Mouse (Mus musculus) neural tube, embryonic 13.5 days (tissue): Measurements from ENCODE around the gene Atp1a2. TPM values are rescaled to one million over a fixed set of nuclear protein-coding genes. Genes with fewer than 3 reads are reported as not detected.

ENCODE experiments used
- ATAC-seq: fragments of 200-750 bp; cut with Nextera tagmentation; 2 replicates; pipeline ENCODE4 v1.8.0; 2017; ENCODE audit warnings: low read depth, mild to moderate bottlenecking, moderate TSS enrichment, moderate library complexity
- H3K27ac ChIP-seq: fragments of 300-500 bp; sonication (generic); replicated peaks from 2 replicates; pipeline ENCODE4 v1.5.1; 2015; ENCODE audit warnings: moderate library complexity, mild to moderate bottlenecking, inconsistent platforms
- H3K27me3 ChIP-seq: fragments of 300-500 bp; sonication (generic); 2 replicates; pipeline ENCODE4 v1.6.1; 2015; ENCODE audit warnings: mild to moderate bottlenecking, inconsistent platforms
- H3K36me3 ChIP-seq: fragments of 300-500 bp; sonication (generic); 2 replicates; pipeline ENCODE4 v1.6.1; 2015; ENCODE audit warnings: mild to moderate bottlenecking, inconsistent platforms
- H3K4me1 ChIP-seq: fragments of 300-500 bp; sonication (generic); replicated peaks from 2 replicates; pipeline ENCODE4 v1.6.1; 2015; ENCODE audit warnings: inconsistent platforms
- H3K4me2 ChIP-seq: fragments of 300-500 bp; sonication (generic); 2 replicates; pipeline ENCODE4 v1.6.1; 2015; ENCODE audit warnings: inconsistent platforms, mild to moderate bottlenecking, moderate library complexity
- H3K4me3 ChIP-seq: fragments of 300-500 bp; sonication (generic); 2 replicates; pipeline ENCODE4 v1.5.1; 2015; ENCODE audit warnings: mild to moderate bottlenecking, inconsistent platforms
- H3K9ac ChIP-seq: fragments of 300-500 bp; sonication (generic); 2 replicates; pipeline ENCODE4 v1.6.1; 2015; ENCODE audit warnings: moderate library complexity, mild to moderate bottlenecking, inconsistent platforms
- H3K9me3 ChIP-seq: fragments of 300-500 bp; sonication (generic); 2 replicates; pipeline ENCODE4 v1.6.1; 2016; ENCODE audit warnings: inconsistent platforms
- WGBS: fragments of 180-500 bp; shearing (Covaris S2); methylation state at CpG from one replicate; pipeline ENCODE4 v1.1.7; 2015; 5-methylcytosine and 5-hydroxymethylcytosine counted together
- polyA plus RNA-seq: library from polyadenylated mRNA; unstranded; fragments of >200 nt; fragmentation: Nextera tagmentation; extraction: Ambion mirVana; gene quantifications from 2 replicates; pipeline ENCODE4 v1.2.1, GENCODE M21; 2015

The Atp1a2 gene
- polyA plus RNA-seq, 1 experiment from 2014 or later: 40.0 TPM

DNA sequence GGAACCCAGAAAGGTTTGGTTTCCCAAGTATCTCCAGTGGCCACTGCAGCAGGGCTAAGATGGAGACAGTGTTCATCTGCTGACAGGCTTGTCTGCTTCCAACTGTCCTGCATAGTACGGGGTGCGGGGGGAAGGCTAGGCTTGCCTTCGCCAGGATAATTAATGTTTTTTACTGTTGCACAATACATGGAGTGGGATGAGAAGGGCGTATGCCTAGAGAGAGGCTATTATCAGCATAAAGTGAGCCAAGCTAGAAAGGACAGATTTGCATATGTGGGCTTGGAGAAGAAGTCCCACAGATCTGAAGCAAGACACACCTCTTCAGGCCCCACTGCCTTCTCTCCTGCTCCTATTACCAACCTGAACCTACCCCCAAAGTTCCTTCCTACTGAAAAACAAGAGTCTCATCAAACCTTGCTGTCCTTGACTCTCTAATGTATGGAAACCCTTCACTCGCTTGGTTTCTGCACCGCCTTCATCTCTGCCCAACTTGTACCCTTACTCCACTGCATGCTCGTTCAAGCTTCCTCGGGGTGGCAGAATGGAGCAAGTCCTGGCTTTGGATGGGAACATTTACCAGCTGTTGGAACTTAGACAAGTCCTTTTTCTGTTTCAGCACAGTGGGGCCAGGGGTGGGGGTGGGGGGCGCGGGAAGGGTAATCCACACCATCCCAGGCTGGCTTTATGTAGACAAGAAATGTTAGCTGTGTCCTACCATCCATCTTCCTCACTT is 16.2 kb downstream of the Atp1a2 start:
- ATAC-seq: no peak
- Histone ChIP-seq H3K27ac (no peak overlapping the region), H3K9ac (no peak overlapping the region), H3K27me3 (no peaks in the 10 kb centered on the region), H3K4me1 (no peaks in the 10 kb centered on the region; the same call in 1 of the 2 replicates), H3K9me3 (no peaks in the 10 kb centered on the region), H3K4me3 (no peak overlapping the region), H3K4me2 (no peak overlapping the region), H3K36me3 (0 out of 2 replicates have a peak, but pooled peaks cover 4% of the 10 kb centered on the region)
- WGBS: 77% methylated on average over 10 of the region's 10 CpGs

DNA sequence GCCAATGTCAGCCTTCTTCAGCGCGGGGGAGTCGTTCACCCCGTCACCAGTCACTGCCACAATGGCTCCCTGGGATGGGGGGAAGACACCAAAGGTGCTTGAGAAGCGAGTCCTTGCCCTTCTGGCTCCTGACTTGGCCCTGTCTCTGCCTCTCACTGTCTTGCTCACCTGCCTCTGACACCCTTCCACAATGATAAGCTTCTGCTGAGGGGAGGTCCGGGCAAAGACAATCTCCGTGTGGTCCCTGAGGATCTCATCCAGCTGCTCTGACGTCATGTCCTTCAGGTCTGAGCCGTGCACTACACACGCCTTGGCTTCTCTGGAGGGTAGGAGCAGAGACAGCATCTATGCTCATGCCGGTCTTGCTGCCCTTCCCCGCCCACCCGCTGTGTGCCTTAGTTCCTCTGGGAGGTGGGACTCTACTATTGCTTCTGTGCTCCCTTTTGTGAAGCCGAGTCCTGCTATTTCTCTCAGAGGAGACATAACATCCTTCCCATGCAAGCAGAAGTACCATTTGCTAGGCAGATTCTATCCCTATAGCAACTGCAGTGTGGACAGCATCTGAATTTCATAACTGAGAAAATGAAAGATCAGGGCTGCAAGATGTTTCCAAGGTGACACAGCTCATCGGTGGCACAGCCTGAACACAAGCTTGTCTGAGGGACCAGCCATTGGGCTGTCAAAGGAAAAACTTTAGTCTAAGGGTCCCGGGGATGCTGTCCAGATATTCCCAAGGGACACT is 17.9 kb downstream of the Atp1a2 start:
- WGBS: 79% methylated on average over 16 of the region's 16 CpGs
- H3K9me3 ChIP-seq: no peaks in the 10 kb centered on the region
- no peaks in the 10 kb centered on the region for H3K27me3 ChIP-seq
- no peak for ATAC-seq
- no peak overlapping the region for H3K4me3 ChIP-seq
- no peak overlapping the region for H3K27ac ChIP-seq
- no peak overlapping the region for H3K4me2 ChIP-seq
- no peaks in the 10 kb centered on the region; the same call in 1 of the 2 replicates for H3K4me1 ChIP-seq
- no peak overlapping the region for H3K9ac ChIP-seq
- H3K36me3 ChIP-seq: 0 out of 2 replicates have a peak, but pooled peaks cover 4% of the 10 kb centered on the region

DNA sequence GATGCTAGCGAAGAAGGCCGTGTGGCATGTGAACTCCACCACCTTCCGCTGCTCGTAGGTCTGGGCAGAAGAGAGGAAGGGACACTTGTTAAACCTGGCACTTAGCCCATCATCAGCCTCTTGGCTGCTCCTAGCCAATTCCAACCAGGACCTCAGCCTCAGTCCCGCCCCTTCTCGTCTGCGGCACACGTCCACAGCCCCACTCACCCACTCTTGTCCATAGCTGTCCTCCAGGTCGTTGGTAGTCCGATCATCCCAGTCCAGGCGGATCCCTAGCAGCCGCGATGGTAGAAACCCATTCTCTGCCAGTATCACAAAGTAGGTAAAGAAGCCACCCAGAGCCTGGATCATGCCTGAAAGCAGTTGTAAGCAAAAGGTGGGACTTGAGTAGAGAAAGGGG is 19.5 kb downstream of the Atp1a2 start:
- no peak for ATAC-seq
- Histone ChIP-seq H3K9me3 (no peaks in the 10 kb centered on the region), H3K36me3 (no peaks in the 10 kb centered on the region), H3K9ac (no peak overlapping the region), H3K4me2 (no peak overlapping the region), H3K27me3 (no peaks in the 10 kb centered on the region), H3K4me3 (no peak overlapping the region), H3K27ac (no peak overlapping the region), H3K4me1 (no peaks in the 10 kb centered on the region; the same call in 1 of the 2 replicates)
- WGBS: 90% methylated on average over 13 of the region's 13 CpGs

- H3K9ac ChIP-seq: no peak overlapping the region
- H3K4me3 ChIP-seq: no peak overlapping the region
- no peaks in the 10 kb centered on the region for H3K27me3 ChIP-seq
- no peaks in the 10 kb centered on the region; the same call in 1 of the 2 replicates for H3K4me1 ChIP-seq
- no peaks in the 10 kb centered on the region for H3K36me3 ChIP-seq
- no peak overlapping the region for H3K4me2 ChIP-seq
- WGBS: 84% methylated on average over 3 of the region's 3 CpGs
- no peaks in the 10 kb centered on the region for H3K9me3 ChIP-seq
- ATAC-seq: no peak
- no peak overlapping the region for H3K27ac ChIP-seq
Observed at GRCm38 (mm10) chr1:172277172-172277571, 20.7 kb downstream of the Atp1a2 start.

- Histone ChIP-seq H3K4me1 (peaks cover 11% of the 10 kb centered on the region), H3K9ac (no peak overlapping the region), H3K27ac (no peak overlapping the region), H3K36me3 (no peaks in the 10 kb centered on the region), H3K27me3 (no peaks in the 10 kb centered on the region), H3K9me3 (no peaks in the 10 kb centered on the region), H3K4me3 (no peak overlapping the region), H3K4me2 (no peak overlapping the region)
- 77% methylated on average over 5 of the region's 5 CpGs for WGBS
- ATAC-seq: no peak
Observed at GRCm38 (mm10) chr1:172274547-172274946, 23.3 kb downstream of the Atp1a2 start.

GRCm38 (mm10) chr1:172274116-172274515 is 23.7 kb downstream of the Atp1a2 start:
- 71% methylated on average over 5 of the region's 5 CpGs for WGBS
- Histone ChIP-seq H3K9me3 (no peaks in the 10 kb centered on the region), H3K4me2 (no peak overlapping the region), H3K4me1 (peaks cover 11% of the 10 kb centered on the region), H3K27me3 (no peaks in the 10 kb centered on the region), H3K9ac (no peak overlapping the region), H3K4me3 (no peak overlapping the region), H3K27ac (no peak overlapping the region), H3K36me3 (no peaks in the 10 kb centered on the region)
- ATAC-seq: no peak

DNA sequence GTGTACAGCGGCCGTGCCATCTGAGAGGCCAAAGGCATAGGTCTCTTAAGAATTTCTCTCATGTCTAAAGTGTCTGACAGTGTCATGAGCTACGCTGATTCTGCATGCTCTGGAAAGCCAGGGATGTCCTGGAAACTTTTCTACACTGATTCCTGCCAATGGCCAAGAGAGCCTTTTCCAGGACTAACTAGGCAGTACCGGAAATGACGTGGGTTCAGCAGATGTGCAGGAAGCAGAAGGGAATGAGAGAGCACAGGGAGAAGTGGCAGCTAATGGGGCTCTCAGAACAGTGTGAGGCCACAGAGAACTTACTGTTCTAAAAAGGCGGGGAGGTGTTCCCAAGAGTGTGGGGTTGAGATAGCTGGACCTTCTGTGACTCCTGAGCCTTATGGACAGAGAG is 24.5 kb downstream of the Atp1a2 start:
- 91% methylated on average over 6 of the region's 6 CpGs for WGBS
- H3K27me3 ChIP-seq: no peaks in the 10 kb centered on the region
- no peak overlapping the region for H3K4me3 ChIP-seq
- H3K27ac ChIP-seq: no peak overlapping the region
- no peaks in the 10 kb centered on the region for H3K36me3 ChIP-seq
- H3K4me1 ChIP-seq: peaks cover 11% of the 10 kb centered on the region
- H3K9me3 ChIP-seq: no peaks in the 10 kb centered on the region
- ATAC-seq: no peak
- H3K9ac ChIP-seq: no peak overlapping the region
- H3K4me2 ChIP-seq: no peak overlapping the region

DNA sequence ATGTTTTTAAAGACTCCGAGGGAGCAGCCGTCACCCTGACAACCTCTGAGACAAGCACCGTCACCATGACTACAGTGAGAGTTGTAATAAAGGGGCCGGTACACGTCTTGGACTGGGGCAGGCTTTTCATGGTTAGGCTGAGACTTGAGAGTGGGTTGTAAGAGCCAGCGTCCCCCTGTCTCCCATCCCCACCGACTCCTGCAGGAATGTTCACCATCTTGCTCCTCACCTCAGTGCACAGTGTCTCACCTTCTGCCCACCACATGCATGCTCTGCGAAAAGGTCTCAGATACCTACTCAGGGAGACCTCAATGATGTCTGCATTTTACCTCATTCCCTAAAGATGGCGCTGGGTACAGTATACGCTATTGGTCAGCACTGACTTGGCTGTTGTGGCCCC is 26.1 kb downstream of the Atp1a2 start:
- H3K27ac ChIP-seq: no peak overlapping the region
- WGBS: 43% methylated on average over 10 of the region's 10 CpGs
- H3K9me3 ChIP-seq: no peaks in the 10 kb centered on the region
- H3K36me3 ChIP-seq: no peaks in the 10 kb centered on the region
- H3K4me2 ChIP-seq: no peak overlapping the region
- peak; percentile 88 for ATAC-seq
- no peaks in the 10 kb centered on the region for H3K27me3 ChIP-seq
- no peak overlapping the region for H3K9ac ChIP-seq
- H3K4me3 ChIP-seq: no peak overlapping the region
- peaks cover 11% of the 10 kb centered on the region for H3K4me1 ChIP-seq

- peak; percentile 23; the same call in 1 of the 2 replicates for ATAC-seq
- Histone ChIP-seq H3K4me3 (no peak overlapping the region), H3K27ac (no peak overlapping the region), H3K9ac (no peak overlapping the region), H3K9me3 (no peaks in the 10 kb centered on the region), H3K4me1 (peaks cover 11% of the 10 kb centered on the region), H3K36me3 (no peaks in the 10 kb centered on the region), H3K27me3 (no peaks in the 10 kb centered on the region), H3K4me2 (no peak overlapping the region)
- WGBS: 66% methylated on average over 3 of the region's 3 CpGs
Observed at GRCm38 (mm10) chr1:172271208-172271607, 26.7 kb downstream of the Atp1a2 start.

- no peaks in the 10 kb centered on the region for H3K27me3 ChIP-seq
- no peaks in the 10 kb centered on the region for H3K36me3 ChIP-seq
- ATAC-seq: 0 out of 2 replicates have a peak, but pooled peaks have one; percentile 47
- H3K9ac ChIP-seq: no peak within 1 kb of the TSS; the same call in 1 of the 2 replicates
- WGBS: 12% methylated on average over 8 of the region's 8 CpGs
- peak within 1 kb of the TSS; percentile 74 for H3K27ac ChIP-seq
- no peak within 1 kb of the TSS for H3K4me2 ChIP-seq
- no peaks in the 10 kb centered on the region for H3K9me3 ChIP-seq
- H3K4me3 ChIP-seq: no peak within 1 kb of the TSS
- peaks cover 13% of the 10 kb centered on the region for H3K4me1 ChIP-seq
Observed at GRCm38 (mm10) chr1:172261477-172262078, 36.3 kb downstream of the Atp1a2 start, which contains the start of gene Igsf8. TSS of gene Igsf8 (plus strand) at chr1:172261641.

DNA sequence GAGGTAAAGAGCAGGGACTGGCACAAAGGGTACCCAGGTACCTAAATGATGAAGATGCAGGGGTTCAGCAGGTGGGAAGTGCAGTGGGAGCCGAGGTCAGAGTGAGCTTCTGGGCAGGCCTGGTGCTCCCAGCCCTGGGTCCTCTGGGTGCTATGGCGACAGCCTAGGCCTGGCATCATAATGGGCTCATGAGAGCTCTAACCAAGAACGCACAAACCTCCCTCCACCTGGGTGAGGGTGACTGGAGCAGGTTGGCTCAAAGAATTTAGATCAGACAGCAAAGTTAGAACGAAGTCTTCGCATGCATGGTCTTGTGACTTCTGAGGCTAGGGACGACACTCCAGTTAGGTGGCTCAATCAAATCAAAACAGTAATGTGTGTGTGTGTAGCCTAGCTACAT is 39.5 kb downstream of the Atp1a2 start, which contains the start of gene Atp1a4:
Atp1a4 (minus strand) TSS at position 101 of the 400 bp plus-strand sequence.
- Histone ChIP-seq H3K4me1 (peaks cover 13% of the 10 kb centered on the region), H3K9ac (no peak within 1 kb of the TSS), H3K27me3 (no peaks in the 10 kb centered on the region), H3K4me2 (no peak within 1 kb of the TSS), H3K9me3 (no peaks in the 10 kb centered on the region), H3K4me3 (no peak within 1 kb of the TSS), H3K36me3 (no peaks in the 10 kb centered on the region), H3K27ac (no peak within 1 kb of the TSS)
- no peak for ATAC-seq
- WGBS: 92% methylated on average over 6 of the region's 6 CpGs

GRCm38 (mm10) chr1:172247679-172248078 is 50.2 kb downstream of the Atp1a2 start:
- no peak overlapping the region for H3K4me3 ChIP-seq
- ATAC-seq: no peak
- no peak overlapping the region for H3K9ac ChIP-seq

More at GRCm38 (mm10) chr1:172247679-172248078, 50.2 kb downstream of the Atp1a2 start:
- WGBS: 41% methylated on average over 2 of the region's 2 CpGs
- Histone ChIP-seq H3K27ac (no peak overlapping the region), H3K9me3 (no peaks in the 10 kb centered on the region), H3K4me1 (peaks cover 8% of the 10 kb centered on the region), H3K27me3 (peaks cover 16% of the 10 kb centered on the region), H3K36me3 (no peaks in the 10 kb centered on the region), H3K4me2 (no peak overlapping the region)
